Mouse (Mus musculus): ENCODE results near the gene Dnaic1.

Dnaic1 gene

DNA sequence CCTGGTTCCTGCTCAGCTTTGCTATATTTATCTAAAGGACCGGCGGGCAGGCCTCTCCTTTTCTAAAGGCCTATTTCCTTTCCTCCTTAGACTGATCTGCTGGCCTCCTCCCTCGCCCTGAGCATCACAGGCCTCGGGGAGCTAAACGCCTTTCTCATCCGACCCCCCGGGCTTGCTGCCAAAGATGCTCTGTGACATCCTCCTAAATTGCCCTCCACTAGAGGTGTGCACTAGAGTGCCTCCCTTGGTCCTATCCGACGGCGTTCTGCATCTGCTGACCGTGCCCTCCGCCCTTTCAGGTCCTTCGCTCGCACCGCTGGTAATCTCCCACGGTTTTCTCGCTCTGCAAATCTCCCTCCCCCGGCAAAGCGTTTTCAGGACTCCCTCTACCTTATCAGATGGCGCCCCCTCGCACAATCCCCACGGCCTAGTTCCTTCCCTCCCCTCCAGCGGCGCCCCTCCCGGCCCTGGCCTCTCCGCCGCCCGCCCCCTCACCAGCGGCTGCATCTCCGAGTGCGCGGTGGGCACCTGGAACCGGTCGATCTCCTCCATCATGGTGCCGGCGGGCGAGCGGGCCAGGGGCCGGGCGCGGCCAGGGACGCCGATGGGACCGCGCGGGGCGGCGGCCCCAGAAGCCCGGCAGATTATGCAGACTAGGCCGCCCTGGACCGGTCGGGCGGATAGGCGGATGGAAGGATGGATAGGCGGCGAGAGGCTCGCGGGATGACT is 729 bp upstream of the Dnaic1 start:
- in situ Hi-C loops (cut with MboI; ENCODE audit: low sequenced_read_pairs), result no loop called here

DNA sequence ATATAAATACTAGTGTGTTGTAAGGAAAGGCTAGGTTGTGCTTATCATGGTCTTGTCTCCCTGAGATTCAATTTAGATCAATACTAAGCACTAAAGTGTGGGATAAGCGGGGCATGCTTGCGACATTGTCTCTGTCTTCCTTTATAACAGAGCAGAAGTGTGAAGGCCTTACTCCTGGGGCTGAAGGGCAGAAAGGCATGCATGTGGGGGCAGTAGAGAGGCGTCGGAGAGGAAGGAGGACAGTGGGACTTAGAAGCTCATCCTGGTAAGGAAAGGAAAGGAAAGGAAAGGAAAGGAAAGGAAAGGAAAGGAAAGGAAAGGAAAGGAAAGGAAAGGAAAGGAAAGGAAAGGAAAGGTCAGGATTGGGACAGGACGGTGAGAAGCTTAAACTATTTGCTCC is 1.9 kb downstream of the Dnaic1 start:
- in situ Hi-C loops (cut with MboI; ENCODE audit: low sequenced_read_pairs), result no loop called here

DNA sequence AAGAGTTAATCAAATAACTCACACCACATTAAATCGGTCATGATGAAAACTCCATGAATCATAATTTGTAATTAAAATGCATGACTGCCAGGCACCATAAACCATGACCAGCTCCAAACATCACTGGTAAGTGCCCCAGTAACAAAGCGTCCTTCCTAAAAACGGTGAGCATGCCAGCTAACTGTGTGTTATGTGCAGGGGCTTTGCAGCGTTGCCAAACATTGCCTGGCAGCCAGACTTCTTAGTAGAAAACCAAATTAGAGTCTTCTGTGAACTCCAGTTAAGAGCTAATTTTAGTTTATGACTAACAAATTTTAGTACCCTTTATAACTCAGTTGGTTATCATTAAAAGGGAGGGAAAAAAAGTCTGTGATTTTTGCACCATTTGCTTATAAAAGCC is 3.9 kb downstream of the Dnaic1 start:
- in situ Hi-C loops (cut with MboI; ENCODE audit: low sequenced_read_pairs), result no loop called here

DNA sequence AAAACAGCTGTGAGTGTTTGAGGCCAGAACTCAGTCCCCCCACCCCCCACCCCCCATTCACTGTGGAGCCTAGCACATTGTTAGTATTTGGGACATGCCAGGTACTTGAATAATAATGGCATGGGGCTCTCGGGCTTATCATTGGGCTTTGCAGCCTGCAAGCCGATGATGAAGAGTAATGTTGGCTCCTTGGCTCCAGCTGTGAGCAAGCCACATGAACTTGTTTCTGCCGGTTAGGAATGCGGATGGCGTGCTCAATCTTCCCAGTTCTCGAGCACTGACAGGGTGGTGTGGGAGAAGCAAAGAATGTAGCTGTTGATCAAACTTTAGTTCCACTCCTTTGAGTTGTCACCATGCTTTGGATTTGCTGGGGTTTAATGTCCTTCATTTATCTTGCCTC is 6.3 kb downstream of the Dnaic1 start:
- in situ Hi-C loops (cut with MboI; ENCODE audit: low sequenced_read_pairs), result no loop called here

DNA sequence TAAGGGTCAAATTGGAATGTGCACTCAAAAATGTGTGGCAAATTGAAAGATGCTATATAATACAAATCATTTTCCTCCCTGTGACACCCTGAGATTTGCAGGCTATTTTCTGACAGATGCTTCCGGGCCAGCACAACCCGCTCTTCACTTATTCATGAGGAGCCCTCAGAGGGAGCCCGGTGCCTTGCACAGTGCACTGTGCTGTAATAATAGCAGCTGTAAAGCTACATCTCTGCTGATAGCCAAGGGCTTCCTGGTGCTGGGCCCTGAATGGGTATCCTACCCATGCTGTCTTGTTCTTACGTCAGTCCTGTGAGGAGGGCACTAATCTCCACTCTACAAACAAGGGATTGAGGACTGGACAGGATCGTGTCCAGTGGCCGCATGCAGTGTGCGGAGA is 13.8 kb downstream of the Dnaic1 start:
- in situ Hi-C loops (cut with MboI; ENCODE audit: low sequenced_read_pairs), result no loop called here

DNA sequence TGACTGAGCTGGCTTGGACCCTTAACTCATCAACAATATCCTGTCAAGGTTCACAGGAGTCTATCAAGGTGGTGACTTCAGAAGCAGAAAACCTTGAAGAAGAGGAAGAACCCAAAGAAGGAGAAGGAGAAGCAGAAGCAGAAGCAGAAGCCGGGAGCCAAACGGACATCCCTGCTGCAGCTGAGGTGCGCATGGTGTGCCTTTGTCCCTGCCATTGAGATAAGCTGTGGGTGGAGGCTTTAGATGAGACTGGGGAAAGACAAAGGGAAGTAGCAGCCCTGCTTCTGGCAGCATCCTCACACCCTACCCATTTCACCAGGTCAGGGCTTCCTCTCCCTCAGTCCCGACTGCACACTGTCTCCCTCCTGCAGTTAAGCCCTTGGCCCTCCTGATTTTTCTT is 33.2 kb downstream of the Dnaic1 start:
- in situ Hi-C loops (cut with MboI; ENCODE audit: low sequenced_read_pairs), result no loop called here

DNA sequence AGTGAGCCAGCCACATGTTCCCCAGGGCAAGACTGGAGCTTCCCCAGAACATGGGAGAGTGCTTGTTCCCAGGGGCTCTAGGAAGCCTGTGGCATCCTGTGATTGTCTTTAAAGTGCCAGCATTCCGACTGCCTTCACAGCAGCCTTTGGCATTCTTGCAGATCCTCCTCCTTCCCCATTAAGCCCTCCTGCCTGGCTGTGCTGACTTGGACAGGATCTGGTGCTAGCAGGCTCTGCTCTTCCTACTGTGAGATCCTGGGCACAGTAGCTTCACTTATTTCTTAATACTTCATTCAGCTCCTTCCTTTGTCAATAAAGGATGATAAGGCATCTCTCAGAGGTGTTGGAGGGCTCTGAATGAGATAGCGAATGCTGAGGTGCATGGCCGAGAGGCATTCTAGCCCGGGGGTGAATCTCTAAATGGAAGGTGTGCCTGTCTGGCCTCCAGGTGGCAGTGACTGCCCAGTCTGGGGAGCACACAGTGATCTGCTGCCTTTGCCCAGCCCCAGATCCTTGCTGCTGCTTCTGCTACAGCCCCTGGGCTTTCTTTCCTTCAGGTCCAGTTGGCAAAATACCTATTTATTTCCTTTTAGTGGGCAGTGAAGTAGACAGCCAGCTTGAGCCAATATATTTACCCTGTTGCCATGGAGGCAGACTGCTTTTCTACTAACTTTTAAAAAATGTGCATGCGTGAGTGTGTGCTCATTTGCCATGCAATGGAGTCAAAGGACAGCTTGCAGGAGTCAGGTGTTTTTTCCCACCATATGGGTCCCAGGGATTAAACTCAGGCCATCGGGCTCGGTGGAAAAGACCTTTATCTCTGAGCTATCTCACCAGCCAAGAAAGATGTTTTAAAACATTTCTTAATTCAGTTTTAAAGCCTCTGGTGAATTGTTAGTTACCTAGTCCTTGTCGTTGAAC is 35.2 kb downstream of the Dnaic1 start:
- in situ Hi-C loops (cut with MboI; ENCODE audit: low sequenced_read_pairs), result no loop called here

DNA sequence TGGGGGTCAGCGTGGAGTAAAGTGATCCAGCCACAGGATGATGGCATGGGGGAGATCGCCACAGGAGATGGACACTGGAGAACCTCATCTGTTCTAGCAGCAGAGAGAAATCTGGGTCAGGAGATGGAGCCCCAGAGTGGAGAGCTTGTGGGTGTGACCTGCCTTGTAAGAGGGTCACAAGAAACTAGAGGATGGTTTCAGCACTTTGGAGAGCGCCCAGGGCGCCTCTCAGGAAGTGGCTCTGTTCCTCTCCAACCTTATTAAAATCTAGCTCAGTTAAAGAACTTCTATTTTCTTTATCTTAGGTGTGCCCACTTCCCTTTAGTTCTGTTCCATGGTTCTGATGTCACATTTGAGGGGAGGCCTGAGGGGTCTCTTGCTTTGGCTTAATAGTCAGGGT is 37.2 kb downstream of the Dnaic1 start:
- in situ Hi-C loops (cut with MboI; ENCODE audit: low sequenced_read_pairs), result no loop called here

DNA sequence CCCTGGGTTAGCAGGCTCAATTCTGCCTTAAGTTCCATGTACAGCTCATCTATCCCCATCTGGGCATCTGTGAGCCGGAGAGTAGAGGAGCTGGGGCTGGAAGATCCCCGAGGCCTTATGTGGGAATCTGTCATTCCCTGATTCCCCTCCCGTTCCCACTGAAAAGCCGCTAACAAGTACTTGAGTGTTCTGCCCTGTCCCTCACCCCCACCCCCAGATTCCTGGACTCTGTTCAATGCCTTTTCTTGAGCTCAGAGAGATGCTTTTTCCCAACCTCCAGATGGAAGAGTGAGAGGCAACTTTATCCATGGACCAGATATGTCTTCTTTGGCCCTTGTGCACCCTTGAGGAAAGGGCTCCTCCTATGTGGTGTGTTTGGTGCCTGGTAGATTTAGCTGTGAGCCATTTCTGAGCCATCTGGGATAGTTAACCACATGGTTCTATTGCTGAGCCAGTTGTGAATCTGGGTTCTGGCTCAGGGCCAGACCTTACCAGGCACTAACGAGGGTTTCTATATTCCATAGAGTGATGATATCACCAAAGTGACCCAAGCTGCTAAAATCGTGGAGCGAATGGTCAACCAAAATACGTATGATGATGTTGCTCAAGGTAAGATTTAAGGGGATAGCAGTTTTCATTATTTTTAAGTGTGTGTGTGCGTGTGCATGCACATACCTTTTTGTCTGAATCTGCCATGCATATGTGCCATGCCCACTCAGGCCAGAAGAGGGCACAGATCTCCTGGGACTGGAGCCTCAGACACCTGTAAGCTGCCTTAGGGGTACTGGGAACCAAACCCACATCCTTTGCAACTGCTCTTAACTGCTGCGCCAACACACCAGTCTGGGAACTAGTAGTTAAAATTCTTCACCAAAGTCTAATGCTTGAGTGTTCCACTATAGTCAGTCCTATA is 40.4 kb downstream of the Dnaic1 start:
- in situ Hi-C loops (cut with MboI; ENCODE audit: low sequenced_read_pairs), result loop anchor here (5.0 kb wide), 1 partner anchor 37 kb away; no protein-coding TSS in a partner anchor

DNA sequence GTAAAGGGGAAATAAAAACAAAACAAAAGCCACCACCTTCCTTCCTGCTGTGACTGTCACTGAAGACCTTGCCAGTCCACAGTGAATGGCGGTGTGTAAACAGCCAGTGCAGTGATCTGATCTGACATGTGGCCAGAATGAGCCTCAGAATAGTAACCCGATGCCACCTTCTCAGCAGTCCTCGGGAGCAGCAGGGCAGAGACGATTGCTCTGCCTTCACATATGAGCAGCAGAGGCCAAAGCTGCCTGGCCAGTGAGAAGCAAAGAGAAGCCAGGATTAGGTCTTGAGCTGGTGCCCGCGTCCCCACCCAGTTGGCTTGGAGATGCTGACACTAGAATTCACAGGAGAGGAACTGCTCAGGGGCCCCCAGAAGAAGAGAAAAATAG is 41.0 kb downstream of the Dnaic1 start:
- in situ Hi-C loops (cut with MboI; ENCODE audit: low sequenced_read_pairs), result loop anchor here (5.0 kb wide), 1 partner anchor 37 kb away; no protein-coding TSS in a partner anchor

DNA sequence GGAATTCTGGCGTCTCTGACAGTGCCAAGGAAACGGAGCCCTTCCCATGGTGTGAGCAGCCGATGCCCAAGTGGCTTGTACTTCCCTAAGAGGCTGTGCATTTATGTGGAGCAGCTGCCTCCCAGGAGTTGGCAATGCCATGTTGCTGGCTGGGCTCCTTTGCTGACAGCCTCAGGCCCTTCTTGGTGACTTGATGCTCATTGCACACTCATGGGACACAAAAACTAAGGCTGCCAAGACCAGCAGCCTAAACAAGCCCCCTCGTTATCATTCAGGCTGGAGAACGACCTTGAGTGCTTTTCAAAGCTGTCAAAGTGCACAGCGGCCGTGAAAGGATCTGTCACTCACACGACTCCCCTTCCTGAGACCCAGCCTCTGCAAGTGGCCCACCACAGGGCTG is 42.6 kb downstream of the Dnaic1 start:
- in situ Hi-C loops (cut with MboI; ENCODE audit: low sequenced_read_pairs), result loop anchor here (5.0 kb wide), 1 partner anchor 35 kb away; no protein-coding TSS in a partner anchor

DNA sequence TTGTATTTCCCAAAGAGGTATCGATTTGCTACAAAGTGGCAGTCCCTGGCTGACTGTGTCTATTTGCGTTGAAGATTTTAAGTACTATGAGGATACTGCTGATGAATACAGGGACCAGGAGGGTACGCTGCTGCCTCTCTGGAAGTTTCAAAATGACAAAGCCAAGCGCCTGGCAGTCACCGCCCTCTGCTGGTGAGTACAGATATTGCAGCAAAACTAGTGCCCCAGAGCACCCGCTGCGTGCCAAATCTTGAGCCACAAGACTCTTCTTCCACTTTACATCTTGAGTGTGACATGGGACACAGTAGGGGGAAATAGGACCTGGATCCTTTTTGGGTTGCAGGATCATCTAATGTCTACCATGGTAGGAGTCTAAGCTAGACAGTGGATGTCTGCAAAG is 44.6 kb downstream of the Dnaic1 start:
- in situ Hi-C loops (cut with MboI; ENCODE audit: low sequenced_read_pairs), result loop anchor here (5.0 kb wide), 1 partner anchor 33 kb away; no protein-coding TSS in a partner anchor

DNA sequence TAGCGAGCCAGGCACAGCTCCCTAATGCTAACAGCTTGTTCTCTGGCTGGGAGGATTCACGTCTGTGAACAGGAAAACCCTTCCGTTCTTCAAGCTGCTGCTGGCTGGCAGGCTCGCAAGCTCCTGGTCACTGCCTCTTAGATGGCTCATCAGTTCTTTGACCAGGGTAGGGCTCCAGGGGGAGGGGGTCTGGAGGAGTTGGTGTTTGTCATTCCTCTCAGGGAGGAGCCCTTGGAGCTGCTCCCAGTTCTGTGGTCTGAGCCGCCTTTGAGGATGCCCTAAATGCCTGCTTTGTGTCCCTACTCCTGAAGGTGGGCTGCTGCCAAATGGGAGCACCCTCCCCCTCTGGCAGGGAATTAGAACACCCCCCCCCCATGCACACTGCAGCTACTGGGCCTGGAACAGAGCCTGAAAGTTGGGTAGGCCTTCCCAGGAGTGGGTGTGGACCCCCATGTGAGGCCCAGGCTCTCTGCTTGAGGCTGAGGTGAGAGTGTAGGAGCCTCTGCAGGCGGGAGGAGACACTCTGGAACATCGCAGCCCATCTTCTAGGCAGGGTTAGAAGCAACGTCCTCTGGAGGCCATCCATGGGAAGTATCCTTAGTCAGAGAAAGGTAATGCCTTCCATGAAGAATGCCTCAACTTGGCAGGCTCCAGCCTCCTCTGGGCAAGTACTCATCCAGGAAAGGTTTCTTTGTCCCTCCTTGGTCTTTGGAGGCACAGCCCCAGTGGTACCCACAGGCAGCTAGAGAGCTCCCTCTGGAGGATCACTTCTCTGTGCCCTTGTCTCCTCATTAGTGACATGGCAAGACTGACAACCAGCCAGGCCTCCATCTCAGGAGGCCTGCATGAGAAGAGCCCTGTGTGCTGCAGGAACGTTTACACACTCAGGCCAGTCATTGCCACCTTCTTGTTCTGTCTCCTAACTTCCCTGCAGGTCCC is 46.4 kb downstream of the Dnaic1 start:
- in situ Hi-C loops (cut with MboI; ENCODE audit: low sequenced_read_pairs), result no loop called here

DNA sequence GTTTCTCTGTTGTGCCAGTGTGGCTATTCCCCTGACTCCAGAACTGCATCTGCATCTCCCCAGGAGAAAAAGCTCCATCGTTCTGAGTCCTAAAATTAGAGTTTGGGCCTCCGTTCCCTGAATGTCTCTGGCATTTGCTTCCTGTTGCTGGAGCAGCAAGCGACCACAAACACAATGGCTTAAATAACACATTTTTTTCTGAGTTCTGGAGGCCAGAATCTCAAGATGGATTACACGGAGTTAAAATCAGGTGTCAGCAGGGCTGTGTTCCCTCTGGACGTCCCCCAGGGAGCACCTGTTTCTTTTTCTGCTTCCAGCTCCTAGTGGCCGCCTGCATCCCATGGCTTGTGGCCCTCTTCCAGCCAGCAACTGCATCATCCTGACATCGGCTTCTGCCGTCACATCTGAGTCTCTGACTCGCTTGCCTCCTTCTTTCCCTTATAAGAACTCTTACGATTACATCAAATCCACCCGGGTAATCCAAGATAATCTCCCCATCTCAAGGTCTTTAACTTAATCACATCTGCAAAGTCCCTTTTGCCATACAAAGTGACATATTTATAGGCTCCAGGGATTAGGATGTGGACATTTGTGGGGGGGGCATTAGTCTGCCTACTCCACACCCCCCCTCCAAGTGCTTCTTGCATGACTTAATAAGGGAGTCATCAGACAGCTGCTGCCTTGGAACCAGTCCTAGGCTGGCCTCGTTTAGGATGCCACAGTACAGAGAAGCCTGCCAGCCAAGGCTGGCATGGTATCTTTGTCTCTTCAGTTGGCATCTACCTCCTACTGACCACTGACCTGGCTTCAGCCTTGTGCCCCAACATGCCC is 49.6 kb downstream of the Dnaic1 start:
- in situ Hi-C loops (cut with MboI; ENCODE audit: low sequenced_read_pairs), result no loop called here

DNA sequence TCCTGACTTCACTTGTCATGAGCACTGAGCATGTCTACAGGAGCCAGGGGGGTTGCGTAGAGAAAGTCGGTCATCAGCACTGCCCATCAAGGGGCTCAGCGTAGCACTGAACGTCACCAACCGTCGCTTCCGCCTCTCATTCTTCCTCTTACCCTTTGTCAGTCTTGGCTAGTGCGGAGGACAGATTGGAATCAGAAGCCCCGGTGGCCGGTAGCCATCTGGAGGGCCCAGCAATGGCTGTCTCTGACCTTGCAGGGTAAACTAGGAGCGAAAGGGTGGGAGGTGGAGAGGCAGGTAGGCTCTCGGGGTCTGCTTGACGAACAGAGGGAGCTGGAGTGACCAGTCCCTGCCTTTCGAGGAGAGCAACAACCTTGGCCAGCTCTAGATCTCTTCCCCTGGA is 52.5 kb downstream of the Dnaic1 start:
- in situ Hi-C loops (cut with MboI; ENCODE audit: low sequenced_read_pairs), result no loop called here

DNA sequence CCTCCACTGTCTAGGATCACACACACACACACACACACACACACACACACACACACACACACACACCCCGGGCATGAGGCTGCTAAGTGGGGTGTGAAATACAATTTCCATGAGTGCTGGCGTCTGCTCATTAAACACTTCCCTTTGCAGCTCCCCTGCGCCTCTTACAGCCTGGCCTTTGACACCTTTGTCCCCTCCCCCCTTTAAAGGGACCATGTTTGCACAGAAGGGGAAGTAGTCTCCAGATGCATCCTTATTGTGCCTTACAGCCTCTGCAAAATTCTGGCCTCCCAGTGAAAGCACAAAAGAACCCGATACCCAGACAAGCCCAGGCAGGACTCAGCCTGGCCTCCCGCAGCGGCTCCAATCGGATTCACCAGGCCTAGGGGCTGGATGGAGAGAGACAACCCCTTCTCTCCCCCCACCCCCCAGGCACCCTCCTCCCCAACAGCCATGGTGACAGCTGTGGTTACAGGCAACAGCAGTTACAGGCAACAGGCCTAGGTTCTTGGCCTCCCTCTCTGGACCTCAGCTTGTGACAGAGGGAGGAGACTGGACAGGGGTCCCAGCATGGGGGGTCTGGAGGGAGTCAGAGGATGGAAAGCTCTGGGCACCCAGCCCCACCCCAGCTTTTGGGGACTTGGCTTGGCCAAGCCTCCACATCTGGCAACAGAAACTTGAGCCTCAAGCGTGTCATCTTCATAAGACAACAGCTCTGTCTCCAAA is 58.8 kb downstream of the Dnaic1 start:
- in situ Hi-C loops (cut with MboI; ENCODE audit: low sequenced_read_pairs), result no loop called here

DNA sequence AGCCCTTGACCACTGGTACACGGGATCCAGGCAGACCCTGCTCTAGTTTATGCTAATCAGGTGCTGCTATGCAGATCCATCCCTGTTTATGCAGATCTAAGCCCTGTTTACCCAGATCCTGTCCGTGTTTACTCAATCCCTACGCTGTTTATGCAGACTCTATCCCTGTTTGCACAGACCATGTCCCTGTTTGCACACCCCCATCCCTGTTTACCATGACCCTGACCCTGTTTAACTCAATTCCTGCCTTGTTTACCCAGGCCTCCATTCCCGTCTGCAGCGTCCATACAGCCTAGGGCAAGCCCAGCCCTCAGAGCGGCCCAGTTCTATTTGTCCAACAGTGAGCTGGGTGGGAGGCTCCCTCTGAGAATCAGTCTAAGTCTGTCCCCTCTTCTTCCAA is 60.6 kb downstream of the Dnaic1 start:
- in situ Hi-C loops (cut with MboI; ENCODE audit: low sequenced_read_pairs), result no loop called here

DNA sequence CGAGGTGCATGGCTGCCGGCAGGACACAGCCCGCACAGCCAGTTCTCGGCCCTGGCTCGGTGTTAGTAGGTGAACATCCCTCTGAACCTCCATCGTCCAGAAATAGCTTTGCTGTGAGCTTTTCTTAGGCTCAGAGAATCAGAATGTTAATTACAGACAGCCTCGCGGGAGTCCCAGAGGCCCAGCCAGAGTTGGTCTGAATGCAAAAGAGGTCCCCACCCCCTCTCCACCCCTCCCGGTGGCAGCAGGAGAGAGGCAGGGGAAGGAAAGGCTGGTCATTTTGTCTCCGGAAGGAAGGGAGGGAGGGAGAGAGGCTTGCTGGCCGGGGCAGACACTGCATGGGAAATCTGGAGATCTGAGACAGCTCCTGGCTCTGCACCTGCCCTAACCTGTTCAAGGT is 61.8 kb downstream of the Dnaic1 start:
- in situ Hi-C loops (cut with MboI; ENCODE audit: low sequenced_read_pairs), result no loop called here

All from CH12F3 (cell line).